Mouse (Mus musculus): Measurements from ENCODE around the gene Iglon5. TPM values are rescaled to one million over a fixed set of nuclear protein-coding genes. Genes with fewer than 3 reads are reported as not detected.

The Iglon5 gene
- polyA plus RNA-seq, 1 experiment from 2014 or later = not detected

DNA sequence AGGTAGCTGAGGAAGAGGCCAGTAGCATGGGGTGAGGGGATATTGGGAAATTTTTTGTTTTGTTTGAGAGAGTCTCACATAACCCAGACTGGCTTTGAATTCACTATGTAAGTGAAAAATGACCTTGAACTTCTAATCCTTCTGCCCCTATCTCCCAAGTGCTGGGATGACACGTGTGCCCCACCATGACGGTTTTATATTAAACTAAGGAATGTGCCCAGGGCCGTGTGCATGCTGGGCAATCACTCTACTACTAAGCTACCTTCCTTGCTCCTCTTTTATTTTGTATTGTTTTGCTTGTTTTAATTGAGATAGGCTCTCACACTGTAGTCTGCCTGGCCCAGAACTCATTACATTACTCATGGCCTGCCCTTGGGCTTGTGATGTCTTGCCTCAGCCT is 48.8 kb downstream of the Iglon5 start:
- Histone ChIP-seq H3K4me1 (ENCODE audit: control insufficient read depth, low read depth, low read length) (peaks cover 19% of the 10 kb centered on the region), H3K4me3 (ENCODE audit: low read depth, low read length) (no peak overlapping the region), H3K27me3 (ENCODE audit: control insufficient read depth, insufficient read depth, low read depth, low read length) (no peaks in the 10 kb centered on the region), H3K9ac (ENCODE audit: low read depth, low read length) (no peak overlapping the region), H3K9me3 (replicated peaks; ENCODE audit: control insufficient read depth, low read length) (no peaks in the 10 kb centered on the region), H3K36me3 (ENCODE audit: control insufficient read depth, insufficient read depth) (no peaks in the 10 kb centered on the region), H3K27ac (ENCODE audit: low read length) (no peak overlapping the region), H3K4me2 (ENCODE audit: low read depth, low read length) (no peak overlapping the region)
- 55% methylated on average over 3 of the region's 3 CpGs for WGBS (ENCODE audit: insufficient replicate concordance)
- ATAC-seq (ENCODE audit: low read depth) = no peak

- no peak for ATAC-seq (ENCODE audit: low read depth)
- Histone ChIP-seq H3K9ac (ENCODE audit: low read depth, low read length) (no peak within 1 kb of the TSS), H3K9me3 (replicated peaks; ENCODE audit: control insufficient read depth, low read length) (no peaks in the 10 kb centered on the region), H3K27ac (ENCODE audit: low read length) (no peak within 1 kb of the TSS), H3K4me2 (ENCODE audit: low read depth, low read length) (no peak within 1 kb of the TSS), H3K4me3 (ENCODE audit: low read depth, low read length) (no peak within 1 kb of the TSS), H3K36me3 (ENCODE audit: control insufficient read depth, insufficient read depth) (no peaks in the 10 kb centered on the region), H3K4me1 (ENCODE audit: control insufficient read depth, low read depth, low read length) (peaks cover 19% of the 10 kb centered on the region), H3K27me3 (ENCODE audit: control insufficient read depth, insufficient read depth, low read depth, low read length) (no peaks in the 10 kb centered on the region)
- 55% methylated on average over 6 of the region's 6 CpGs for WGBS (ENCODE audit: insufficient replicate concordance)
Measured at GRCm38 (mm10) chr7:43440482-43440881, 49.4 kb downstream of the Iglon5 start, which contains the start of gene Cldnd2. Gene Cldnd2 (plus strand): TSS chr7:43440782.

DNA sequence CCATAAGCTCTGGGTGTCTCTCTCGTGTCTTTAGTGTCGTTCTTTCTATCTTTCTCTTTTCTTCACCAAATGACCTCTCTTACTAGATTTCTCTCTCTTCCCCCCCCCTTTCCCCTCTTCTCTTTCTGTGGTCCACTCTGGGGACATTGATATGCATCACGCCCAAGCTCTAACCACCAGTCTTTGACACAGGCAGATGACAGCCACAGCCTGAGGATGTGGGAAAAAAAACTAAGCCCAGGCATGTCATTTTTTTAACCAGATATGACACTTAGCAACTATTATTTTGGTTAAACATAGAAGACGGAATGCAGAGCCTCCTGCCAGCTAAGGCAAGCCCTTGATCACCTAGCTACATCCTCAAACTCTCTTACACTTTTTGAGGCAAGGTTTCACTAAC is 51.3 kb downstream of the Iglon5 start:
- Histone ChIP-seq H3K4me2 (ENCODE audit: low read depth, low read length) (no peak overlapping the region), H3K4me3 (ENCODE audit: low read depth, low read length) (no peak overlapping the region), H3K27ac (ENCODE audit: low read length) (no peak overlapping the region), H3K36me3 (ENCODE audit: control insufficient read depth, insufficient read depth) (no peaks in the 10 kb centered on the region), H3K4me1 (ENCODE audit: control insufficient read depth, low read depth, low read length) (peaks cover 11% of the 10 kb centered on the region), H3K9ac (ENCODE audit: low read depth, low read length) (no peak overlapping the region), H3K9me3 (replicated peaks; ENCODE audit: control insufficient read depth, low read length) (no peaks in the 10 kb centered on the region), H3K27me3 (ENCODE audit: control insufficient read depth, insufficient read depth, low read depth, low read length) (no peaks in the 10 kb centered on the region)
- no peak for ATAC-seq (ENCODE audit: low read depth)
- WGBS (ENCODE audit: insufficient replicate concordance) = 31% methylated on average over 4 of the region's 4 CpGs

DNA sequence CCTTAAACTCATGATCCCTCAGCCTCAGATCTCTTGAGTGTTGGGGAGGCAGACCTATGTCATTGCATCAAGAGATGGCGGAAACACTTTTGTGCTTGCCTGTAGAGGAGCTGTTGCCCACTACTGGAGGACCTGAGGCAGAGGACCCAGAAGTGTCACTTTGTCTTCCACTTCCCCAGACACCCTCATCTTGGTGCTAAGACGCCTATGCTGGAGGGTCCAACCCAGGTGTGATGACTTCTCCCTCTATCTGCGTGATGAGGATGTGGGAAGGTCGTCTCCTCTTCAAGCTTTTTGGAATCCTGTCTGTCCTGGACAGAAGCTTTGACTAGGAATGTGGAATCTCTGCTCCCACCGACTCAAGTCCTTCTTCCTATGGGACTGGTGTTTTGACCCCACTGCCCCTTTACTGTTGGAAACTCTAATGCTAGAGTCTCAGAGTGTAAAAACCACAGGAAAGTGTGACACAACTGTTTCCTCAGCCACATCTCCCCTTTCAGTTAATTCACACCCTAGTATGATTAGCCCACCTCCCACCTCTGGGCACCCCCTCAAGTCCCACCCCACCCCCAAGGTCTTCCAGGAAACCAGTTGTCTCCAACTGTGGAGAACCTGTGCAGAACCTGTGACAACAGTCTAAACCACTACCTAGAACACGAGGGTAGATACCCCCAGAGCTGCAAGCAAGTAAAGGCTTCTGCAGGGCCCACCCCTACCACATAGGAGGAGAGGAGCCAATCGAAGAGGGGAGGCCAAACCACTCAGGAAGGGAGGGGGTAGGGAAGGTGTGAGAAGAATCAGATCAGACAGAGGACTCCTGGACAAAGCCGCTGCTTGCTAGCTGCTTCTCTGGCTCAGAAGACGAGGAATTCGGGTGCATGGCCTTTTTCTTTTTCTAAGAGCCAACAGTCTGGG is 53.3 kb downstream of the Iglon5 start, which contains the start of gene Nkg7:
Gene Nkg7 (plus strand): TSS at position 733 of the 915 bp plus-strand sequence.
- Histone ChIP-seq H3K4me2 (ENCODE audit: low read depth, low read length) (no peak within 1 kb of the TSS), H3K9ac (ENCODE audit: low read depth, low read length) (no peak within 1 kb of the TSS), H3K9me3 (replicated peaks; ENCODE audit: control insufficient read depth, low read length) (no peaks in the 10 kb centered on the region), H3K27me3 (ENCODE audit: control insufficient read depth, insufficient read depth, low read depth, low read length) (no peaks in the 10 kb centered on the region), H3K27ac (ENCODE audit: low read length) (no peak within 1 kb of the TSS), H3K36me3 (ENCODE audit: control insufficient read depth, insufficient read depth) (no peaks in the 10 kb centered on the region), H3K4me1 (ENCODE audit: control insufficient read depth, low read depth, low read length) (peaks cover 3% of the 10 kb centered on the region), H3K4me3 (ENCODE audit: low read depth, low read length) (no peak within 1 kb of the TSS)
- 39% methylated on average over 10 of the region's 10 CpGs for WGBS (ENCODE audit: insufficient replicate concordance)
- no peak for ATAC-seq (ENCODE audit: low read depth)

- 66% methylated on average over 5 of the region's 5 CpGs for WGBS (ENCODE audit: insufficient replicate concordance)
- no peak for ATAC-seq (ENCODE audit: low read depth)
- Histone ChIP-seq H3K27ac (ENCODE audit: low read length) (no peak overlapping the region), H3K4me1 (ENCODE audit: control insufficient read depth, low read depth, low read length) (no peaks in the 10 kb centered on the region), H3K4me2 (ENCODE audit: low read depth, low read length) (no peak overlapping the region), H3K9ac (ENCODE audit: low read depth, low read length) (no peak overlapping the region), H3K4me3 (ENCODE audit: low read depth, low read length) (no peak overlapping the region), H3K27me3 (ENCODE audit: control insufficient read depth, insufficient read depth, low read depth, low read length) (no peaks in the 10 kb centered on the region), H3K36me3 (ENCODE audit: control insufficient read depth, insufficient read depth) (no peaks in the 10 kb centered on the region), H3K9me3 (replicated peaks; ENCODE audit: control insufficient read depth, low read length) (no peaks in the 10 kb centered on the region)
Measured at GRCm38 (mm10) chr7:43434676-43435075, 55.2 kb downstream of the Iglon5 start.

DNA sequence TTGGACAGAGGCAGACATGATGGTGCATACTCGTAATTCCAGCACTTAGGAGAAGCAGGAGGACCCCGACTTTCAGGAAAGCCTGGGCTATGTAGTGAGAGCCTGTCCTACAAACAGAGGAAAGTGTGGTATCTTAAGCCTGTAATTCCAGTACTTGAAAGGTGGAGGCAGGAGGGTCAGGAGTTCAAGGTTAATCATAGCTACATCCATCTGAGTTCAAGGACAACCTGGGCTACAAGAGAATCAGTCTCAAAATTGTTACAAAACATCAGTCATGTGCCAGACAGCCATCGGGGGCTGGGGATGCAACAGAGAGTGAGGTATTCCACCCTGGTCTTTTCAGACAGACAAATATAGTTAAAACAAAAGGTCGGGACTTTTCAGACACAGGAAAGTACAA is 57.0 kb downstream of the Iglon5 start:
- Histone ChIP-seq H3K4me2 (ENCODE audit: low read depth, low read length) (no peak overlapping the region), H3K9me3 (replicated peaks; ENCODE audit: control insufficient read depth, low read length) (no peaks in the 10 kb centered on the region), H3K36me3 (ENCODE audit: control insufficient read depth, insufficient read depth) (no peaks in the 10 kb centered on the region), H3K4me1 (ENCODE audit: control insufficient read depth, low read depth, low read length) (no peaks in the 10 kb centered on the region), H3K27ac (ENCODE audit: low read length) (no peak overlapping the region), H3K4me3 (ENCODE audit: low read depth, low read length) (no peak overlapping the region), H3K9ac (ENCODE audit: low read depth, low read length) (no peak overlapping the region), H3K27me3 (ENCODE audit: control insufficient read depth, insufficient read depth, low read depth, low read length) (no peaks in the 10 kb centered on the region)
- ATAC-seq (ENCODE audit: low read depth) = no peak
- WGBS (ENCODE audit: insufficient replicate concordance) = 51% methylated on average over 4 of the region's 4 CpGs

DNA sequence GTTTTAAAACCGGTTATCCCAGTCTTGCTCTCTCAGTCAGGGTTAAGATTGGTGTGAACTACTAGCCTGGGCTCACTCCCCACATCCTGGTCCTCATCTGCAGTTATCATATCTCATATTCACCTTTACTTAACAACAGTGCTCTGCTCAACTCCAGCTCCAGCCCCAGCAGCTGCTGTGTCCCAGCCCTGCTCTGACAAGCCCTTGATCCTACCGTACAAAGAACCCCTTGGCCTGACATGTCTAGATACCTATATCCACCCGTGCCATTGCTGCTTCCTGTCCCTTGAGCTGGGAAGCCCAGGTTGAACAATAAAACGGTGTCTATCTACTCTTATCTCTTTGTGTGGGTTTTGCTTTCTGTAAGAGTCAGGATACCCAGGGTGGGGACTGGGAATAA is 60.4 kb downstream of the Iglon5 start:
- no peaks in the 10 kb centered on the region for H3K9me3 ChIP-seq (replicated peaks; ENCODE audit: control insufficient read depth, low read length)
- no peak overlapping the region for H3K9ac ChIP-seq (ENCODE audit: low read depth, low read length)
- H3K4me2 ChIP-seq (ENCODE audit: low read depth, low read length) = no peak overlapping the region
- no peak overlapping the region for H3K27ac ChIP-seq (ENCODE audit: low read length)
- no peaks in the 10 kb centered on the region for H3K27me3 ChIP-seq (ENCODE audit: control insufficient read depth, insufficient read depth, low read depth, low read length)
- no peaks in the 10 kb centered on the region for H3K36me3 ChIP-seq (ENCODE audit: control insufficient read depth, insufficient read depth)
- 29% methylated on average over 4 of the region's 4 CpGs for WGBS (ENCODE audit: insufficient replicate concordance)
- no peaks in the 10 kb centered on the region for H3K4me1 ChIP-seq (ENCODE audit: control insufficient read depth, low read depth, low read length)
- no peak for ATAC-seq (ENCODE audit: low read depth)
- no peak overlapping the region for H3K4me3 ChIP-seq (ENCODE audit: low read depth, low read length)

- Histone ChIP-seq H3K27ac (ENCODE audit: low read length) (no peak within 1 kb of the TSS), H3K4me1 (ENCODE audit: control insufficient read depth, low read depth, low read length) (peaks cover 3% of the 10 kb centered on the region; the same call in 1 of the 2 replicates), H3K36me3 (ENCODE audit: control insufficient read depth, insufficient read depth) (no peaks in the 10 kb centered on the region), H3K9ac (ENCODE audit: low read depth, low read length) (no peak within 1 kb of the TSS), H3K9me3 (replicated peaks; ENCODE audit: control insufficient read depth, low read length) (no peaks in the 10 kb centered on the region), H3K4me3 (ENCODE audit: low read depth, low read length) (no peak within 1 kb of the TSS), H3K4me2 (ENCODE audit: low read depth, low read length) (no peak within 1 kb of the TSS), H3K27me3 (ENCODE audit: control insufficient read depth, insufficient read depth, low read depth, low read length) (no peaks in the 10 kb centered on the region)
- WGBS (ENCODE audit: insufficient replicate concordance) = 55% methylated on average over 8 of the region's 8 CpGs
- ATAC-seq (ENCODE audit: low read depth) = no peak
Measured at GRCm38 (mm10) chr7:43427406-43427805, 62.5 kb downstream of the Iglon5 start, which contains the start of gene Lim2. Gene Lim2 (plus strand): TSS chr7:43427670.

- Histone ChIP-seq H3K4me2 (ENCODE audit: low read depth, low read length) (no peak overlapping the region), H3K4me1 (ENCODE audit: control insufficient read depth, low read depth, low read length) (peaks cover 3% of the 10 kb centered on the region; the same call in 1 of the 2 replicates), H3K4me3 (ENCODE audit: low read depth, low read length) (no peak overlapping the region), H3K9ac (ENCODE audit: low read depth, low read length) (no peak overlapping the region), H3K27ac (ENCODE audit: low read length) (no peak overlapping the region), H3K27me3 (ENCODE audit: control insufficient read depth, insufficient read depth, low read depth, low read length) (no peaks in the 10 kb centered on the region), H3K36me3 (ENCODE audit: control insufficient read depth, insufficient read depth) (no peaks in the 10 kb centered on the region), H3K9me3 (replicated peaks; ENCODE audit: control insufficient read depth, low read length) (no peaks in the 10 kb centered on the region)
- 43% methylated on average over 3 of the region's 3 CpGs for WGBS (ENCODE audit: insufficient replicate concordance)
- ATAC-seq (ENCODE audit: low read depth) = no peak
Measured at GRCm38 (mm10) chr7:43423991-43424625, 65.8 kb downstream of the Iglon5 start.

Measured in liver, embryonic 16.5 days (tissue).